Mouse (Mus musculus) liver, embryonic 14.5 days (tissue): ENCODE data around the gene Olfr685. TPM values are rescaled to one million over a fixed set of nuclear protein-coding genes. Genes with fewer than 3 reads are reported as not detected.

Experiments used
- ATAC-seq: fragments of 200-750 bp; cut with Nextera tagmentation; 2 replicates; pipeline ENCODE4 v1.8.0; 2017; ENCODE audit warnings: moderate number of reproducible peaks, mild to moderate bottlenecking, moderate library complexity; ENCODE audit not compliant: insufficient read depth
- DNase-seq, 3 experiments: peaks; one replicate each; pipeline ENCODE4 v3.0.0-alpha.2; 2012 to 2013; ENCODE audit warnings: low read depth in 3 of 3, low spot score in 3 of 3
- H3K27ac ChIP-seq: fragments of 300-500 bp; sonication (generic); 2 replicates; pipeline ENCODE4 v1.5.1; 2014; ENCODE audit warnings: moderate library complexity, mild to moderate bottlenecking, control low read depth, inconsistent platforms
- H3K27me3 ChIP-seq: fragments of 300-500 bp; sonication (generic); 2 replicates; pipeline ENCODE4 v1.6.1; 2014; ENCODE audit warnings: mild to moderate bottlenecking, low read length, moderate library complexity; ENCODE audit not compliant: control insufficient read depth, insufficient read depth
- H3K36me3 ChIP-seq: fragments of 300-500 bp; sonication (generic); replicated peaks from 2 replicates; pipeline ENCODE4 v1.6.1; 2014; ENCODE audit warnings: low read depth; ENCODE audit not compliant: control insufficient read depth, insufficient read depth
- H3K4me1 ChIP-seq, 2 experiments: fragments of 200-500 bp in 1 of 2; fragments of 300-500 bp in 1 of 2; sonication (generic) in 1 of 2; replicated peaks; 2 replicates each; pipeline ENCODE4 v1.6.1; 2012 to 2014; ENCODE audit warnings: antibody characterized with exemption in 1 of 2, inconsistent platforms in 1 of 2, low read length in 1 of 2; ENCODE audit not compliant: control insufficient read depth in 2 of 2, insufficient read depth in 2 of 2
- H3K4me2 ChIP-seq: fragments of 300-500 bp; sonication (generic); 2 replicates; pipeline ENCODE4 v1.6.1; 2014; ENCODE audit warnings: low read depth, mild to moderate bottlenecking, control low read depth, moderate library complexity
- H3K4me3 ChIP-seq, 2 experiments: fragments of 200-500 bp in 1 of 2; fragments of 300-500 bp in 1 of 2; sonication (generic) in 1 of 2; 2 replicates each; pipeline ENCODE4 v1.5.1; 2012 to 2014; ENCODE audit warnings: low read depth in 2 of 2, low read length in 2 of 2, mild to moderate bottlenecking in 2 of 2, control low read depth in 1 of 2, inconsistent platforms in 1 of 2, moderate library complexity in 1 of 2; ENCODE audit not compliant: insufficient read depth in 1 of 2
- H3K9ac ChIP-seq: fragments of 300-500 bp; sonication (generic); replicated peaks from 2 replicates; pipeline ENCODE4 v1.6.1; 2014; ENCODE audit warnings: mild to moderate bottlenecking, control low read depth, moderate library complexity
- H3K9me3 ChIP-seq: fragments of 300-500 bp; sonication (generic); 2 replicates; pipeline ENCODE4 v1.6.1; 2016; ENCODE audit warnings: low read length, mixed read lengths; ENCODE audit not compliant: control insufficient read depth
- CTCF ChIP-seq: IDR thresholded peaks from 2 replicates; pipeline ENCODE4 v1.5.1; 2016; ENCODE audit warnings: antibody characterized with exemption, low read depth, control low read depth
- EP300 ChIP-seq: IDR thresholded peaks from 2 replicates; pipeline ENCODE4 v1.6.1; 2016; ENCODE audit warnings: antibody characterized with exemption, low read depth
- WGBS: fragments of 180-500 bp; shearing (Covaris S2); extraction: QIAGEN DNeasy Blood & Tissue Kit; methylation state at CpG from one replicate; pipeline ENCODE4 v1.1.7; 2014; ENCODE audit not compliant: insufficient replicate concordance; 5-methylcytosine and 5-hydroxymethylcytosine counted together
- polyA plus RNA-seq, 2 experiments: library from polyadenylated mRNA; depleted of rRNA in 1 of 2; stranded (reverse) in 1 of 2; unstranded in 1 of 2; fragments of >200 nt; fragmentation: Nextera tagmentation in 1 of 2; extraction: Ambion mirVana in 1 of 2; gene quantifications; 2 replicates each; pipeline versions ENCODE4 v1.2.1 to v1.2.3; 2012 to 2014

Olfr685 gene
- polyA plus RNA-seq, 2 experiments: not detected

DNA sequence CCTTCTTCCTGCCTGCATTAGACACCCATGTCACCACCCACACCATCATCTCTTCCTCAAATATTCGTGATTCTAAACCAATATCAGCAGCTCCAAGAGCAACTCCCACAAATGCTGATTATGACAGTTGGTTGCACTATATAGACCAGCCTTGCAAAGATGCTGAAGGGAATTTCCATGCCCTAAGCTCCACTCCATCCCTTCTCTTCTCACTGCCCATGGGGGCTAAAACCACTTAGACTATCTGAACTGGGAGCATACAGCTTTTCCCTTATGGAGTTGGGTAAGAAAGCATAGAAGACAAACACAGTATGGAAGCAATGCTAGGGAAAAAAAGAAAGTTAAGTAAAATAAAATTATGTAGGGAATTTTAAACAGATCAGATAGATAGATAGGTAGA, 38.9 kb downstream of the Olfr685 start, which contains the start of gene Olfr683:
Gene Olfr683, minus strand, starts transcription at position 101 of the 400 bp plus-strand sequence.
- DNase-seq (no peak), ATAC-seq (no peak)
- H3K9me3 ChIP-seq: no peaks in the 10 kb centered on the region
- H3K9ac ChIP-seq: no peak within 1 kb of the TSS
- H3K4me2 ChIP-seq: no peak within 1 kb of the TSS
- H3K4me1 ChIP-seq: no peaks in the 10 kb centered on the region
- no peaks in the 10 kb centered on the region for H3K27me3 ChIP-seq
- no peak within 1 kb of the TSS for H3K4me3 ChIP-seq
- WGBS: 40% methylated on average over 1 of the region's 1 CpGs
- TF ChIP-seq CTCF (no peak), EP300 (no peak)
- no peak within 1 kb of the TSS for H3K27ac ChIP-seq
- no peaks in the 10 kb centered on the region for H3K36me3 ChIP-seq

DNA sequence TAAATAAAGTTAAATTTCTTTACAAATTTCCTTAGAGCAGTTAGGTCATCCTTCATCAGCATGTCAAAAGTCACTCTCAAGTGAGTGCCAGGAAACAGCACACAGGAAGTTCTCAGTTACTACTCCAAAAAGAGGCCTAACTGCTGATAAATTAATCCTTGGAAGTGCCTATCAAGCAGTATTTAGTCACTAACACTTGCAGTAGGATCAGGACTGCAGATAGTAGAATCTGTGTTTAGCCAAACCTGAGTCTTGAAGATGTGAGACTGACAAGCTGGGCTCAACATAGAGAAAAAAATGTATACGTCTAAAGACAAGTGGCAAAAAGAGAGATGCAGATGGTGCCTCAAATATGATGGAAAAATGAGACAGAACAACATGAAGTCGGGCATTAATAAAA, 44.5 kb downstream of the Olfr685 start:
- H3K4me1 ChIP-seq: no peaks in the 10 kb centered on the region
- no peaks in the 10 kb centered on the region for H3K27me3 ChIP-seq
- H3K4me2 ChIP-seq: no peak overlapping the region
- no peak overlapping the region for H3K9ac ChIP-seq
- no peak overlapping the region for H3K4me3 ChIP-seq
- WGBS: 49% methylated on average over 2 of the region's 2 CpGs
- no peaks in the 10 kb centered on the region for H3K9me3 ChIP-seq
- H3K36me3 ChIP-seq: no peaks in the 10 kb centered on the region
- ATAC-seq (no peak), DNase-seq (no peak)
- no peak overlapping the region for H3K27ac ChIP-seq
- TF ChIP-seq CTCF (no peak), EP300 (no peak)

Other genes starting within 250 kb of the Olfr685 start
- gene Olfr670, start 223.4 kb downstream of the Olfr685 start, polyA plus RNA-seq (2012; rRNA removed): not detected in 2 replicates
- gene Olfr670, start 223.4 kb downstream of the Olfr685 start, polyA plus RNA-seq (2014; fragmentation: Nextera tagmentation; extraction: Ambion mirVana): not detected in 2 replicates
- gene Olfr671, start 206.9 kb downstream of the Olfr685 start, polyA plus RNA-seq (2012; rRNA removed): not detected in 2 replicates
- gene Olfr671, start 206.9 kb downstream of the Olfr685 start, polyA plus RNA-seq (2014; fragmentation: Nextera tagmentation; extraction: Ambion mirVana): not detected in 2 replicates
- gene Olfr672, start 184.0 kb downstream of the Olfr685 start, polyA plus RNA-seq (2012; rRNA removed): not detected in 2 replicates
- not detected in 2 replicates for gene Olfr672, start 184.0 kb downstream of the Olfr685 start, polyA plus RNA-seq (2014; fragmentation: Nextera tagmentation; extraction: Ambion mirVana)
- not detected in 2 replicates for gene Olfr675, start 157.6 kb downstream of the Olfr685 start, polyA plus RNA-seq (2012; rRNA removed)
- not detected in 2 replicates for gene Olfr675, start 157.6 kb downstream of the Olfr685 start, polyA plus RNA-seq (2014; fragmentation: Nextera tagmentation; extraction: Ambion mirVana)
- not detected in 2 replicates for gene Olfr676, start 153.3 kb downstream of the Olfr685 start, polyA plus RNA-seq (2012; rRNA removed)
- not detected in 2 replicates for gene Olfr676, start 153.3 kb downstream of the Olfr685 start, polyA plus RNA-seq (2014; fragmentation: Nextera tagmentation; extraction: Ambion mirVana)
- not detected in 2 replicates for gene Olfr677, start 134.6 kb downstream of the Olfr685 start, polyA plus RNA-seq (2012; rRNA removed)
- not detected in 2 replicates for gene Olfr677, start 134.6 kb downstream of the Olfr685 start, polyA plus RNA-seq (2014; fragmentation: Nextera tagmentation; extraction: Ambion mirVana)
- not detected in 2 replicates for gene Olfr678, start 121.5 kb downstream of the Olfr685 start, polyA plus RNA-seq (2012; rRNA removed)
- gene Olfr678, start 121.5 kb downstream of the Olfr685 start, polyA plus RNA-seq (2014; fragmentation: Nextera tagmentation; extraction: Ambion mirVana): not detected in 2 replicates
- gene Olfr679, start 104.8 kb downstream of the Olfr685 start, polyA plus RNA-seq (2012; rRNA removed): not detected in 2 replicates
- not detected in 2 replicates for gene Olfr679, start 104.8 kb downstream of the Olfr685 start, polyA plus RNA-seq (2014; fragmentation: Nextera tagmentation; extraction: Ambion mirVana)
- gene Olfr680-ps1, start 93.2 kb downstream of the Olfr685 start, polyA plus RNA-seq (2012; rRNA removed): not detected in 2 replicates
- not detected in 2 replicates for gene Olfr680-ps1, start 93.2 kb downstream of the Olfr685 start, polyA plus RNA-seq (2014; fragmentation: Nextera tagmentation; extraction: Ambion mirVana)
- not detected in 2 replicates for gene Olfr681, start 69.2 kb downstream of the Olfr685 start, polyA plus RNA-seq (2012; rRNA removed)
- not detected in 2 replicates for gene Olfr681, start 69.2 kb downstream of the Olfr685 start, polyA plus RNA-seq (2014; fragmentation: Nextera tagmentation; extraction: Ambion mirVana)
- not detected in 2 replicates for gene Olfr683, start 39.0 kb downstream of the Olfr685 start, polyA plus RNA-seq (2012; rRNA removed)
- not detected in 2 replicates for gene Olfr683, start 39.0 kb downstream of the Olfr685 start, polyA plus RNA-seq (2014; fragmentation: Nextera tagmentation; extraction: Ambion mirVana)
- not detected in 2 replicates for gene Olfr684, start 22.4 kb downstream of the Olfr685 start, polyA plus RNA-seq (2012; rRNA removed)
- gene Olfr684, start 22.4 kb downstream of the Olfr685 start, polyA plus RNA-seq (2014; fragmentation: Nextera tagmentation; extraction: Ambion mirVana): not detected in 2 replicates
- not detected in 2 replicates for gene Olfr686, start 21.5 kb upstream of the Olfr685 start, polyA plus RNA-seq (2012; rRNA removed)
- not detected in 2 replicates for gene Olfr686, start 21.5 kb upstream of the Olfr685 start, polyA plus RNA-seq (2014; fragmentation: Nextera tagmentation; extraction: Ambion mirVana)
- not detected in 2 replicates for gene Olfr688, start 102.1 kb upstream of the Olfr685 start, polyA plus RNA-seq (2012; rRNA removed)
- gene Olfr688, start 102.1 kb upstream of the Olfr685 start, polyA plus RNA-seq (2014; fragmentation: Nextera tagmentation; extraction: Ambion mirVana): not detected in 2 replicates
- not detected in 2 replicates for gene Olfr689, start 125.2 kb upstream of the Olfr685 start, polyA plus RNA-seq (2012; rRNA removed)
- not detected in 2 replicates for gene Olfr689, start 125.2 kb upstream of the Olfr685 start, polyA plus RNA-seq (2014; fragmentation: Nextera tagmentation; extraction: Ambion mirVana)
- gene Olfr690, start 148.1 kb upstream of the Olfr685 start, polyA plus RNA-seq (2012; rRNA removed): not detected in 2 replicates
- gene Olfr690, start 148.1 kb upstream of the Olfr685 start, polyA plus RNA-seq (2014; fragmentation: Nextera tagmentation; extraction: Ambion mirVana): not detected in 2 replicates
- gene Olfr691, start 156.3 kb upstream of the Olfr685 start, polyA plus RNA-seq (2012; rRNA removed): not detected in 2 replicates
- gene Olfr691, start 156.3 kb upstream of the Olfr685 start, polyA plus RNA-seq (2014; fragmentation: Nextera tagmentation; extraction: Ambion mirVana): not detected in 2 replicates
- not detected in 2 replicates for gene Olfr692, start 182.2 kb upstream of the Olfr685 start, polyA plus RNA-seq (2012; rRNA removed)
- gene Olfr692, start 182.2 kb upstream of the Olfr685 start, polyA plus RNA-seq (2014; fragmentation: Nextera tagmentation; extraction: Ambion mirVana): not detected in 2 replicates
- not detected in 2 replicates for gene Gm5901, start 189.0 kb upstream of the Olfr685 start, polyA plus RNA-seq (2012; rRNA removed)
- not detected in 2 replicates for gene Gm5901, start 189.0 kb upstream of the Olfr685 start, polyA plus RNA-seq (2014; fragmentation: Nextera tagmentation; extraction: Ambion mirVana)
- gene Fam160a2, start 214.0 kb upstream of the Olfr685 start, polyA plus RNA-seq (2012; rRNA removed): 8.1 and 8.7 TPM in 2 replicates
- 7.4 and 8.1 TPM in 2 replicates for gene Fam160a2, start 214.0 kb upstream of the Olfr685 start, polyA plus RNA-seq (2014; fragmentation: Nextera tagmentation; extraction: Ambion mirVana)
- gene Cnga4, start 218.6 kb upstream of the Olfr685 start, polyA plus RNA-seq (2012; rRNA removed): 0.02 TPM in 1 of 2 replicates, not detected in the other
- not detected in 2 replicates for gene Cnga4, start 218.6 kb upstream of the Olfr685 start, polyA plus RNA-seq (2014; fragmentation: Nextera tagmentation; extraction: Ambion mirVana)
- gene Cckbr, start 239.7 kb upstream of the Olfr685 start, polyA plus RNA-seq (2012; rRNA removed): not detected in 2 replicates
- gene Cckbr, start 239.7 kb upstream of the Olfr685 start, polyA plus RNA-seq (2014; fragmentation: Nextera tagmentation; extraction: Ambion mirVana): not detected in 2 replicates